ENCODE assay signal across 26 mouse cellular contexts in genomic region chr8:60490147-60490546, GRCm38 (mm10). TPM values are rescaled to one million over a fixed set of nuclear protein-coding genes. Genes with fewer than 3 reads are reported as not detected.
"Had no signal": no experiment of that assay in that cellular context is flagged by ENCODE, and none has a peak within 500 bp of the region (broad histone marks: within the 10 kb centered on the region; RNA-seq: fewer than 3 reads in every experiment).

No protein-coding gene starts in this region.

- H3K4me1 ChIP-seq: midbrain, embryonic 10.5 days; midbrain, embryonic 12.5 days; neural tube, embryonic 13.5 days; neural tube, embryonic 15.5 days had no signal

- H3K4me2 ChIP-seq: lung, embryonic 14.5 days; midbrain, embryonic 12.5 days; neural tube, embryonic 13.5 days; neural tube, embryonic 15.5 days had no signal

- DNase-seq: lung, embryonic 14.5 days; lung, postnatal 10 days; lung, postnatal 4 days; midbrain, embryonic 14.5 days; retina, postnatal 1 day; right cerebral cortex, adult 18-20 months; right cerebral cortex, postnatal 25 days; right cerebral cortex, postnatal 4 days; spleen, adult 18-20 months; thymus, adult 18-20 months; thymus, postnatal 14 days; thymus, postnatal 36 days had no signal

- H3K36me3 ChIP-seq: midbrain, embryonic 10.5 days; midbrain, embryonic 12.5 days; neural tube, embryonic 13.5 days; neural tube, embryonic 15.5 days had no signal

- H3K9ac ChIP-seq: lung, embryonic 14.5 days; midbrain, embryonic 12.5 days; neural tube, embryonic 13.5 days; neural tube, embryonic 15.5 days had no signal

- H3K4me3 ChIP-seq: midbrain, embryonic 10.5 days; midbrain, embryonic 12.5 days; myocyte; neural tube, embryonic 13.5 days; neural tube, embryonic 15.5 days had no signal

- H3K27ac ChIP-seq: midbrain, embryonic 10.5 days; midbrain, embryonic 12.5 days; neural tube, embryonic 13.5 days; neural tube, embryonic 15.5 days had no signal

- H3K9me3 ChIP-seq: midbrain, embryonic 10.5 days; midbrain, embryonic 12.5 days; neural tube, embryonic 13.5 days; neural tube, embryonic 15.5 days had no signal

- ATAC-seq: midbrain, embryonic 16.5 days had no signal

- H3K27me3 ChIP-seq: midbrain, embryonic 12.5 days; neural tube, embryonic 13.5 days; neural tube, embryonic 15.5 days had no signal

RNA-seq across cellular contexts. Expression of gene Gm10283, which starts 12.9 kb away (rescaled TPM):
- total RNA-seq: megakaryocyte, adult 5-6 weeks; megakaryocyte-erythroid progenitor cell, adult 5-6 weeks had no signal
- polyA plus RNA-seq: lung, embryonic 14.5 days; lung, embryonic 16.5 days; midbrain, embryonic 10.5 days; midbrain, embryonic 12.5 days; midbrain, embryonic 14.5 days; midbrain, embryonic 16.5 days; myocyte; neural tube, embryonic 11.5 days; neural tube, embryonic 13.5 days; neural tube, embryonic 15.5 days; small intestine, adult 2 months; stomach, embryonic 14.5 days; stomach, embryonic 16.5 days; thymus, postnatal 0 days had no signal

RNA-seq across cellular contexts. Expression of gene Aadat, which starts 15.6 kb away (rescaled TPM):
- total RNA-seq: megakaryocyte, adult 5-6 weeks; megakaryocyte-erythroid progenitor cell, adult 5-6 weeks had no signal
- polyA plus RNA-seq: small intestine, adult 2 months had no signal
